Mouse (Mus musculus): ENCODE results near the gene Nav2.

- TF ChIP-seq POLR2A (IDR thresholded peaks at IDR 0.05; ENCODE audit: borderline replicate concordance, insufficient read depth, low read length), result no peak
- TF ChIP-seq CTCF (IDR thresholded peaks at IDR 0.05; ENCODE audit: borderline replicate concordance, insufficient read depth, low read depth, low read length), result no peak
Observed at GRCm38 (mm10) chr7:49635971-49636370, 727.5 kb downstream of the Nav2 start.

Measured in cerebellum, adult 2 months (tissue).